Mouse (Mus musculus) brain, embryonic 14.5 days (tissue): ENCODE results near the gene Dock8.

ENCODE experiments used
- CTCF ChIP-seq: fragments of 200-500 bp; IDR thresholded peaks from 2 replicates; pipeline ENCODE4 v1.5.1; 2012; ENCODE audit warnings: inconsistent platforms, mild to moderate bottlenecking, moderate library complexity, borderline replicate concordance; ENCODE audit not compliant: insufficient read depth, insufficient read length; ENCODE audit errors: extremely low read depth
- POLR2A ChIP-seq: fragments of 200-500 bp; IDR thresholded peaks from 2 replicates; pipeline ENCODE4 v1.6.1; 2012; ENCODE audit warnings: mild to moderate bottlenecking, inconsistent platforms, borderline replicate concordance; ENCODE audit not compliant: poor library complexity, insufficient read depth, insufficient read length, severe bottlenecking; ENCODE audit errors: extremely low read depth

GRCm38 (mm10) chr19:25144110-25145028 is 145.0 kb downstream of the Dock8 start:
- TF ChIP-seq CTCF (no peak), POLR2A (no peak)
